Mouse (Mus musculus) MEL (cell line): ENCODE results near the gene Agfg2. TPM values are rescaled to one million over a fixed set of nuclear protein-coding genes. Genes with fewer than 3 reads are reported as not detected.

ENCODE experiments used
- DNase-seq: peaks from one replicate; pipeline ENCODE4 v3.0.0; 2011; ENCODE audit warnings: low read depth, low spot score
- H3K27ac ChIP-seq: 2 replicates; pipeline ENCODE4 v1.5.1; 2012; ENCODE audit warnings: low read depth, mild to moderate bottlenecking, control low read depth, low read length, moderate library complexity; ENCODE audit not compliant: control insufficient read depth
- H3K27me3 ChIP-seq, 2 experiments: fragments of 150-350 bp in 1 of 2; sonication (generic) in 1 of 2; 2 replicates each; pipeline ENCODE4 v1.6.1; 2012; ENCODE audit warnings: low read length in 2 of 2, mild to moderate bottlenecking in 2 of 2, improper control_type of control experiment in 1 of 2, moderate library complexity in 1 of 2; ENCODE audit not compliant: insufficient read depth in 2 of 2, control insufficient read depth in 1 of 2
- H3K36me3 ChIP-seq, 2 experiments: 2 replicates each; pipeline ENCODE4 v1.6.1; 2012 to 2014; ENCODE audit warnings: low read length in 2 of 2, improper control_type of control experiment in 1 of 2, inconsistent platforms in 1 of 2, mild to moderate bottlenecking in 1 of 2; ENCODE audit not compliant: insufficient read depth in 2 of 2, control insufficient read depth in 1 of 2
- H3K4me1 ChIP-seq, 2 experiments: fragments of 150-350 bp in 1 of 2; sonication (generic) in 1 of 2; 2 replicates each; pipeline ENCODE4 v1.6.1; 2012; ENCODE audit warnings: low read length in 2 of 2, improper control_type of control experiment in 1 of 2, mild to moderate bottlenecking in 1 of 2; ENCODE audit not compliant: insufficient read depth in 2 of 2, control insufficient read depth in 1 of 2
- H3K4me3 ChIP-seq, 2 experiments: fragments of 150-350 bp in 1 of 2; sonication (generic) in 1 of 2; 2 replicates each; pipeline ENCODE4 v1.5.1; 2012; ENCODE audit warnings: low read depth in 2 of 2, low read length in 2 of 2, mild to moderate bottlenecking in 2 of 2, moderate library complexity in 2 of 2, control low read depth in 1 of 2, improper control_type of control experiment in 1 of 2; ENCODE audit not compliant: control insufficient read depth in 1 of 2, insufficient read depth in 1 of 2
- H3K79me2 ChIP-seq: 2 replicates; pipeline ENCODE4 v1.6.1; 2012; ENCODE audit warnings: mild to moderate bottlenecking, low read length, moderate library complexity; ENCODE audit not compliant: control insufficient read depth, poor library complexity, insufficient read depth
- H3K9ac ChIP-seq: 2 replicates; pipeline ENCODE4 v1.6.1; 2012; ENCODE audit warnings: low read depth, mild to moderate bottlenecking, control low read depth, low read length, moderate library complexity; ENCODE audit not compliant: control insufficient read depth, poor library complexity, severe bottlenecking
- H3K9me3 ChIP-seq: fragments of 150-350 bp; sonication (generic); replicated peaks from 2 replicates; pipeline ENCODE4 v1.6.1; 2012; ENCODE audit warnings: mild to moderate bottlenecking, low read length, improper control_type of control experiment, moderate library complexity; ENCODE audit not compliant: insufficient read depth
- BHLHE40 ChIP-seq: IDR thresholded peaks from 2 replicates; pipeline ENCODE4 v1.6.1; 2012; ENCODE audit warnings: low read depth, mild to moderate bottlenecking, inconsistent platforms, low read length, improper control_type of control experiment, borderline replicate concordance
- CHD1 ChIP-seq: IDR thresholded peaks from 2 replicates; pipeline ENCODE4 v1.6.1; 2012; ENCODE audit warnings: low read depth, mild to moderate bottlenecking, inconsistent platforms, low read length, improper control_type of control experiment
- CTCF ChIP-seq, 3 experiments: IDR thresholded peaks in 2 of 3; conservative IDR thresholded peaks in 1 of 3; 2 replicates each; pipeline ENCODE4 v1.5.1; 2011 to 2012; ENCODE audit warnings: low read length in 3 of 3, low read depth in 2 of 3, mild to moderate bottlenecking in 2 of 3, improper control_type of control experiment in 1 of 3, inconsistent platforms in 1 of 3, mixed read lengths in 1 of 3, moderate library complexity in 1 of 3; ENCODE audit not compliant: control insufficient read depth in 1 of 3, insufficient read depth in 1 of 3, poor library complexity in 1 of 3, severe bottlenecking in 1 of 3
- HCFC1 ChIP-seq: IDR thresholded peaks from 2 replicates; pipeline ENCODE4 v1.6.1; 2012; ENCODE audit warnings: low read depth, mild to moderate bottlenecking, inconsistent platforms, low read length, improper control_type of control experiment, moderate library complexity
- JUND ChIP-seq: IDR thresholded peaks from 2 replicates; pipeline ENCODE4 v1.6.1; 2011; ENCODE audit warnings: low read depth, mild to moderate bottlenecking, improper control_type of control experiment, low read length
- MAX ChIP-seq: IDR thresholded peaks from 2 replicates; pipeline ENCODE4 v1.6.1; 2011; ENCODE audit warnings: low read length, improper control_type of control experiment
- MYB ChIP-seq: IDR thresholded peaks from 2 replicates; pipeline ENCODE4 v1.6.1; 2011; ENCODE audit warnings: mild to moderate bottlenecking, low read depth, low read length, improper control_type of control experiment
- NELFE ChIP-seq: IDR thresholded peaks from 2 replicates; pipeline ENCODE4 v1.6.1; 2011; ENCODE audit warnings: low read depth, low read length, improper control_type of control experiment
- POLR2AphosphoS2 ChIP-seq: IDR thresholded peaks from 2 replicates; pipeline ENCODE4 v1.6.1; 2011; ENCODE audit warnings: low read length, improper control_type of control experiment
- POLR2AphosphoS5 ChIP-seq: IDR thresholded peaks from 2 replicates; pipeline ENCODE4 v1.6.1; 2012; ENCODE audit warnings: low read depth, borderline replicate concordance, mild to moderate bottlenecking, inconsistent platforms, low read length, moderate library complexity, mixed read lengths
- RAD21 ChIP-seq: IDR thresholded peaks from 2 replicates; pipeline ENCODE4 v1.6.1; 2011; ENCODE audit warnings: mild to moderate bottlenecking, low read depth, low read length, improper control_type of control experiment
- RCOR1 ChIP-seq: IDR thresholded peaks from 2 replicates; pipeline ENCODE4 v1.6.1; 2012; ENCODE audit warnings: low read depth, mild to moderate bottlenecking, inconsistent platforms, low read length, improper control_type of control experiment
- SMC3 ChIP-seq: IDR thresholded peaks from 2 replicates; pipeline ENCODE4 v1.6.1; 2011; ENCODE audit warnings: low read depth, low read length, improper control_type of control experiment
- TBP ChIP-seq: IDR thresholded peaks from 2 replicates; pipeline ENCODE4 v1.8.0; 2011; ENCODE audit warnings: low read depth, low read length, improper control_type of control experiment
- USF1 ChIP-seq: IDR thresholded peaks from 2 replicates; pipeline ENCODE4 v1.6.1; 2014; ENCODE audit warnings: low read depth, mild to moderate bottlenecking, inconsistent platforms, low read length, improper control_type of control experiment, moderate library complexity
- ZKSCAN1 ChIP-seq: IDR thresholded peaks from 2 replicates; pipeline ENCODE4 v1.6.1; 2012; ENCODE audit warnings: low read depth, mild to moderate bottlenecking, inconsistent platforms, low read length, improper control_type of control experiment, moderate library complexity
- ZNF384 ChIP-seq: IDR thresholded peaks from 2 replicates; pipeline ENCODE4 v1.6.1; 2012; ENCODE audit warnings: low read depth, mild to moderate bottlenecking, inconsistent platforms, low read length, improper control_type of control experiment
- polyA plus RNA-seq, 2 experiments: library from polyadenylated mRNA; stranded (reverse) in 1 of 2; unstranded in 1 of 2; fragments of >175 nt in 1 of 2; fragments of >200 nt in 1 of 2; gene quantifications; 2 replicates each; pipeline versions ENCODE4 v1.2.1 to v1.2.4; 2012; ENCODE audit warnings: low replicate concordance in 2 of 2, low read depth in 1 of 2; ENCODE audit not compliant: insufficient read length in 2 of 2, insufficient read depth in 1 of 2, missing spikeins in 1 of 2
- total RNA-seq: library from RNA; depleted of rRNA; stranded (reverse); fragments of 300-350 nt; gene quantifications from 2 replicates; pipeline ENCODE4 v1.2.3, GENCODE M21; 2012

The Agfg2 gene
- total and polyA plus RNA-seq, 3 experiments = 30.0 to 38.9 TPM; not detected in 1

DNA sequence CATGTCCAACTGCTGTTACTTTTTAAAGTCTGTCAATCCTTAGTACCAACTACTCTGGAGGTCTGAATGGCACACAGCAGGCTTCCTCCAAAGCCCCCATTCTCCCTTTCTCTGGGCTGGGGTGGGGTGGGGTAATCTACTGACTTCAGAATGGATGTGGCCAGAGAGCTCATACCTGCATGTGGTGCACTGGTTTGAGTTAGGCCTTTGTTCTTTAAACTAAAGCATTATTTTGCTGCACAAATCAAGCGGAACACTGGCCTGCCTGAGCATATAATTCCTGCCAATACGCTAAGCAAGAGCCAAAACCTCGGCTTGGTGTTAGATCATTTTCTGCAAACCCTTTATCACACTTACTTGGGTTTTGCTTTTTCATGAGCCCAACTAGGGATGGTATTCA lies 10.3 kb upstream of the Agfg2 start:
- H3K36me3 ChIP-seq = peaks cover 0 to 8% of the 10 kb centered on the region in 2 experiments; a peak in 2 of 4 replicates

GRCm38 (mm10) chr5:137691881-137692280 lies 7.4 kb upstream of the Agfg2 start:
- no peaks in the 10 kb centered on the region for H3K27me3 ChIP-seq
- H3K4me3 ChIP-seq = no peak overlapping the region
- H3K9me3 ChIP-seq = no peaks in the 10 kb centered on the region
- H3K36me3 ChIP-seq = peaks cover 0 to 8% of the 10 kb centered on the region in 2 experiments; a peak in 2 of 4 replicates
- no peak overlapping the region for H3K27ac ChIP-seq
- no peaks in the 10 kb centered on the region for H3K79me2 ChIP-seq
- TF ChIP-seq HCFC1 (no peak), TBP (no peak), MYB (no peak), ZKSCAN1 (no peak), CHD1 (no peak), CTCF (IDR thresholded peaks at IDR 0.05 in 2 of 3, conservative IDR thresholded peaks at IDR 0.05 in 1 of 3; ENCODE audit: control insufficient read depth in 1 of 3, insufficient read depth in 1 of 3, low read depth in 2 of 3, low read length in 3 of 3, poor library complexity in 1 of 3, severe bottlenecking in 1 of 3) (no peak), BHLHE40 (no peak), MAX (no peak), ZNF384 (no peak), RCOR1 (no peak), NELFE (no peak), RAD21 (no peak), POLR2AphosphoS2 (no peak), USF1 (no peak), SMC3 (no peak)
- no peak overlapping the region for H3K9ac ChIP-seq
- peaks cover 2 to 6% of the 10 kb centered on the region in 2 experiments for H3K4me1 ChIP-seq
- no peak for DNase-seq

More for the DNA sequence above, 10.3 kb upstream of the Agfg2 start:
- no peak for DNase-seq
- Histone ChIP-seq H3K9ac (no peak overlapping the region), H3K4me3 (no peak overlapping the region), H3K9me3 (no peaks in the 10 kb centered on the region)
- TF ChIP-seq TBP = no peak
- TF ChIP-seq MAX = no peak
- no peak for TF ChIP-seq JUND
- TF ChIP-seq HCFC1 = no peak
- no peak for TF ChIP-seq POLR2AphosphoS5
- TF ChIP-seq, all 39 proteins: peak for 0
- H3K27me3 ChIP-seq = no peaks in the 10 kb centered on the region
- H3K27ac ChIP-seq = no peak overlapping the region
- no peaks in the 10 kb centered on the region for H3K79me2 ChIP-seq
- H3K4me1 ChIP-seq = peaks cover 2 to 9% of the 10 kb centered on the region in 2 experiments
